Mouse (Mus musculus): ENCODE measurements around the gene Rft1. TPM values are rescaled to one million over a fixed set of nuclear protein-coding genes. Genes with fewer than 3 reads are reported as not detected.

Rft1 gene
- 20.8 and 23.9 TPM in 2 replicates for total RNA-seq (2021)
- long read RNA-seq, experiment 1, transcript Rft1-201 (13 exons, 2,387 nt) = major isoform, 50 of 69 reads
- long read RNA-seq, experiment 1, partial matches to known transcripts = 3 of 69 reads
- long read RNA-seq, experiment 1, other reads (novel, unspliced or antisense) = 15 of 69 reads
- long read RNA-seq, experiment 2, transcript Rft1-201 (13 exons, 2,387 nt) = major isoform, 9 of 23 reads
- long read RNA-seq, experiment 2, partial matches to known transcripts = 4 of 23 reads
- long read RNA-seq, experiment 2, other reads (novel, unspliced or antisense) = 7 of 23 reads

DNA sequence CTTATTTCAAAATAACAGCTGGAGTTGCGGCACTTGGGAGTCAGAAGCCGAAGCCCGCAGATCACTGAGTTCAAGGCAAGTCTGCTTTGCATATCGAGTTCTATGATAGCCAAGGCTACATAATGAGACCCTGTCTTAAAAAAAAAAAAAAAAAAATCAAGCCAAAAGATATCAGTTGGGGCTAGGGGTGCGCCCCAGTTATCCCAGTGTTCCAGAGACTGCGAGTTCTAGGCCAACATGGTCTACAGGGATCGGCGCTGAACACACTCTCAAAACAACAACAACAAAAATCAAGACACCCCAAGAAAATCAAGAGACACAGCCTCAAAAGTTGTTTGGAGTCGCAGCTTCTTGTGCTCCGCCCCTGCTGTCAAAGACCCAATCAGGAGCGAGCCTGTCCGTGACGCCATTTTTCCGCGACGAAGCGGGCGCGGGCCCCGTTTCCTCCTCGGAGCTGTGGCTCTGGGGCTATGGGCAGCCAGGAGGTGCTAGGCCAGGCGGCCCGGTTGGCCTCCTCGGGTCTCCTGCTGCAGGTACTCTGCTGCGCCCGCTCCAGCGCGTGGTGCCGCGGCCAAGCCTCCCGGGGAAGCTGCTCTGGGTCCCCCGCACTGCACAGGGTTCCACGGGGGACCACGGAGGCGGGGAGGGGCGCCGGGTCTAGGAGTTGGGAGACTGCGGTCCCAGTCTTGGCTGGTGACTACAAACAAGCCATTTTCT, at the start of gene Rft1:
TSS of gene Rft1 (plus strand) at position 418 of the 717 bp plus-strand sequence.
- DNase-seq = peak; percentile 100

DNA sequence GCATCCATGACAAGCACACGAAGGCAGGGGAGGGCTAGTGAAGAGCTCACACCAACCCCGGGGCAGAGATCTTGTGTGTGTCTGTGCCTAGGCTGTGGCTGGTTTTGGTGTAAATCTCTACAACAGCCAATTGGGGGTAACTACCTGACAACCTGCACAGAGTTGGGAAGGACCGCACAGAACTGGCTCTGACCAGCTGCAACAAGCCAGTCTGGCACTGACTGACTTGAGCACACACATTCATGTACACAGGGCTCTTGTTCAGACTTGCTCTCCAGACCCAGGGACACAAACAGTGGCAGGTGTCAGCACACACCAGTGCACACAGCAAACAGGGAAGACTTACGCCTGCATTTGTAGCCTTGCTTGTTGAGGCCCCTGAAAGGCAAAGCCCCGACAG, 47.3 kb upstream of the Rft1 start:
- no peak for DNase-seq

GRCm38 (mm10) chr14:30607696-30608095, 46.5 kb upstream of the Rft1 start:
- no peak for DNase-seq

- no peak for DNase-seq
These were observed 46.0 kb upstream of the Rft1 start for GRCm38 (mm10) chr14:30608176-30608575.

DNA sequence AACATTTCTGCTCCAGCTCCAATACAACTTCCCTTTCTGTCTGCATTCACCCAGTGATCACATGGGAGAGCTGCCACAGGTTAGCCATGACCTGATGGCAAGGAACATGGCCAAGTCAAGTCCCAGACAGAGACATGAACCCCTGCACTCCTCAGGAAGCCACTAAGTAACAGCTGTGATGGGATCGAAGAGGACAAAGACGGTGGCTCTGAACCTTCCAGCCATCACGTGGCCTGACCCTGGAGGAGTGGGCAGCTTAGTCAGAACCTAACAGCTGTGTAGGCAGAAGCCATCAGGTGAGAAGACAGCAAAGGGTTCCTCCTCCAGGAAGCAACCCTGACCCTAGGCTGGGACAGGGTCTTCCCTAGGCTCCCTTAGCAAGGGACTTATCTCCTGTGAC, 44.7 kb upstream of the Rft1 start:
- no peak for DNase-seq

GRCm38 (mm10) chr14:30610304-30610703, 43.9 kb upstream of the Rft1 start:
- no peak for DNase-seq

DNA sequence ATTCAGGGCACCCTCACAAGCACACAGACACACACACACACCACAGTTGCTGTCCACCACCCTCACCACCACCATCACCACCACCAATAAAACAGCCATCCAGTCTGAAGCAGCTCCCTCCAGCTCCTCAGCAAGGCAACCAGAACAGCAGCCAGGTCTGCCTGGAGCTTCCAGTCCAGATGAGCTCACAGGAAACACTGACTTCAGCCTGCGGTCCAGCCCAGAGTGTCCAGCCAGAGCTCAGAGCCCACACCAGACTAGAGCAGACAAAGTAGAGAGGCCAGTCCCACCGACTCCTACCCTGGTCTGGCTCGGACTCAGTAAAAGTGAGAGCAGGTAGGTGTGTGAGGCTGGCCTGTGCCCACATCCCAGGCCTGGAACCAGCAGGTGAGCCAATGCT, 43.2 kb upstream of the Rft1 start:
- DNase-seq = no peak

DNA sequence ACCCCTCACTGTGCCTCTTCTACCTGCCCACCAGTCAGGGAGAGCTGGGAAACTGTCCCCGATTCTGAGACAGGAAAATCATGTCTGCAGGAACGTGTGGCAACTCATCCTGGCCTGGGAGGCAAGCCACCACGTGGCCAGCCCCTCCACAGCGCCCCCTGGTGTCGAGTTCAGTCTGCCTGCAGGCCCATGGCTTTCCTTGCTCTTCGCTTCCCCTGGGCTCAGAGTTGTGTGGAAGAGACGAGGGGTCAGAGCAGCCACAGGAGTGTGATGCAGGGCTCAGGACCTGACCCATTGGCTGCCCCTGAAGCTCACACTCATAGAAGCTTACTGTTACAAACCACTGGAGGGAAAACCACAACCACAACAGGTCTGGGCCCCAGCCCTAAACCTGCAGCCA, 41.6 kb upstream of the Rft1 start:
- DNase-seq = peak; percentile 96

- peak; percentile 62 for DNase-seq
These were observed 41.0 kb upstream of the Rft1 start for GRCm38 (mm10) chr14:30612962-30613715.

DNA sequence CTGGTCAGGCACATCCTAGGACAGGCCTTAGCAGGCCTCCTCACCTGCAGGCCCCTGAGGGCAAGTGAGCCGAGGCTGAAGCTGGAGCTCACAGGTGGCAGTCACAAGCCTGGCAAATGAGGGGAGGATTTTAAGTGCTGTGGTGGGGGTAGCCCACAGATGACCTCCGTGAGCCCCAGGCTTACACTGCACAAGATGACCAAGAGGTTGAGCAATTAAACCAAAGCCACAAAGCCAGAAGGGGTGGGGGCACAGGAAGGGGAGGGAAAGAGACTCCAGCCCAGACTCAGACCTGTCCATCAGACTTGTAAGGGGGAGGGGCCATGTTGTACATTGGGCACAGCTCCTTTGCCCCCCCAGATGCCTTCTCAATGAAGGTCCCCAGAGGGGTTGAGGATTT, 37.4 kb upstream of the Rft1 start:
- no peak for DNase-seq

GRCm38 (mm10) chr14:30618746-30619275, 35.3 kb upstream of the Rft1 start:
- DNase-seq = no peak

DNA sequence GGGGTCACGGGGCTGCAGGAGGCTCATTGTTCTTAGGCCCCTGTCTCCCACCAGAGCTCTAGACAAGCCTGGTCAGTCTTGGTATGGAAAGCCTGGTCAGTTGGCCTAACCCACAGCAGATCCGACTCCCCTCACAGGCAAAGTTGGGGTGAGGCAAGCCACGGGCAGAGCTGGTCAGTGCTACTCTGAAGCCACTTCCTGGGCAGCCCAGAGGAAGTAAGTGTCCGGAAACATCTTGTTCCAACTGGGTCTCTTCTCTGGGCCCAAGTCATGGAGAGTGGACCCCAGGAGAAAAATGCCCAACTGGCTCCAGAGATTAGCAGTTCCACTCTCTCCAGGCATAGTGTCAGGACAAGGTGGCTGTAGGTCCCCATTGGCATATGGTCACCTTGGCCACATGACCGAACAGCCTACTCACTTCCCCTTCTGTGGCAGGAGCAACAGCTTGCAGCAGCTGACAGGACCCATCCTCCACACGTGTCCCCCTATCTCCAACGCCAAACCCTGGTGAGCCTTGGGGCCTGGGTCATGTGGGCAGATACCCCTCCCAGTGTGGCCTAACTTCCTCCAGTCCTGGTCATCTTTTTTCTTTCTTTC, 34.1 kb upstream of the Rft1 start:
- DNase-seq = no peak

DNA sequence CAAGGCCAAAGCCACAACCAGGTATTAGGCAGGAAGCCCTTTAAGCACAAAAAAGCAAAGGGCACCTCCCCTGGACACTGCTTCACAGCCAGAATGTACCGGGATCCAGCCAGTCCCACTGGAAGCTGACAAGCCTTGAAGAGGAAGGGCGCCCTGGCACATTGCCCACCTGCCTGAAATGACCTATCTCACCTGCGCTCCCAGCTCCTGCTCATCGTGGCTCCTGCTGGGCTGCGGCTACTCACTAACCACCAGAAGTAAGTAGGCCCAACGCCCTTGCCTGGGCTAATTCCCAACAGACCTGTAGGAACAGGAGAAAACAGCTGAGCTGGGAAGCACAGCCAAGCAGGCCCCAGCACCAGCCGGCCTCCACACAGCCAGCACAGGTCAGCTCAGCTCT, 32.0 kb upstream of the Rft1 start:
- peak; percentile 36 for DNase-seq

DNA sequence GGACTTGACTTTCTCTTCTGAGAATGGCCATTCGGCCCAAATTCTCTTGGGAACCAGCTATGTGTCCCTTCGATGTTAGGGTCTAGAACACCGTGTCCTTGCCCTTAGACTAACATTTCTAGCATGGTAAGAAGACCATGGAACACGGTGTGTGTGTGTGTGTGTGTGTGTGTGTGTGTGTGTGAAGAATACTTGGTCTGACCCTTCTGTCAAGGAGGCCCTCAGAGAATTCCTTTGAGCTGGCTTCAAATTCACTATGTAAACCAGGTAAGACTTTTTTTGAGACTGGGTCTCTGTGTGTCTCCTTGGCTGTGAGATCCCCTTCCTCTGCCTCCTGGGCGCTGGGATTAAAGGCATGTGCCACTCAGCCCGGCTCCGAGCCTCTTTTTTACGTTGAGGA, 31.6 kb upstream of the Rft1 start:
- DNase-seq = no peak

DNA sequence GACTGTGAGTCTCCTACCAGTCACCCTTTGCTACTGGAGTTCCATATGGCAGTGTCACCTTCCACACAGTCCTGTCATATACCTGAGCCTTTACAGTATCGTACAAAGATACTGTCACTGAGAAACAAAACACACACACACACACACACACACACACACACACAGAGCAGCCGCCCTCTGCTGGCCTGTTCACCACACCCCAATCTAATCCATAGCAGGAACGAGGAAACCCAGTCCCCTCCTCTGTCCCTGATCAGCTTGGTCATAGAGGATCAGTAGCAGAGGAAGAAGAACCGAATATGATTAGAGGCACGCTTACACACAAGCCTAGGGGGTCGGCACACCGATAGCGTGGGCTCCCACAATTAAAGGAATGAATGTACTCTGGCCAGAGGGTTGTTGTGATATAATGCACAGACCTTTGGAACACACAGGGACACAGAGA, 29.9 kb upstream of the Rft1 start:
- no peak for DNase-seq

- DNase-seq = peak; percentile 77
These were observed 28.9 kb upstream of the Rft1 start for GRCm38 (mm10) chr14:30625131-30625807.

DNA sequence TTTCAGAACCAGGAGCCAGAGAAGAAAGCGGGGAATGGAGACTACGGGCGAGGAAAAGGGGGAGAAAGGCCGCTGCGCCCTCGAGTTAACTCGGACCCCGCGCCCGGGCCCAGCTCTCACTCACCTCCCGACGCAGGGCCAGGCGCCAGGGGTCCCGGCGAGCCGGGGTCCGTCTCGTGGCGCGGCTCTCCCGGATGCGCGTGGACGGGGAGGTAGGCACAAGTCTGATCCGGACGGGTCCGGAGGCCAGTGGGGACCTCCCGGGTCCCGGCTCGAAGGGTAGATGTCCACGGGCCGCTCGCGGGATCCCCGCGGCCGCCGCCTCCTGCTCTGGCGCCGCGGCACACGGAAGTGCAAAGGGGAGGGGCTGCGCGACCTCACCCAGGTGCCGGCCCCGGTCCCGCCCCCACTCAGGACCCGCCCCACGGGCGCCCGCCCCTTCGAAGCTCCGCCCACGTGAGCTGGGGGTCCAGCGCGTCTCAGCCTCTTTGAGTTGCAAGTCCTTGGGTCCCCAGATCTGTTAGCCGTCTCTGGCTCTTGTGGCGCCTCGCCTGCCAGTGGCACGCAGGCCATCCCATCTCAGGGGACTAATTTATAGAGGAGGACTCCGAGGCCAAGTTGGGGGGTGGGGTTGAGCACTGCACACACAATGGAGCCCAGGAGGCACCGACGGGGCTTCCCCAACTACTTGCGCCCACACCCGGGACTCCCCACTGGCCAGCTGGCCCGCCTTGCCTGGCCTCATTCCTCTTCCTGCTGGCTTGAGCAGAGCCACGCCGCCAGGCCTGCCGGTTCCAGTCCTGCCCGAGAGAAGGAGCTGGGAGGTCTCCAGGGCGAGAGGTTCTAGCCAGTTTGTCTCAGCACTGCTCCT, 28.1 kb upstream of the Rft1 start, which contains the start of gene Prkcd:
TSS of gene Prkcd (minus strand) at position 355 of the 871 bp plus-strand sequence.
- DNase-seq = peak; percentile 92

- no peak for DNase-seq
These were observed 27.1 kb upstream of the Rft1 start for GRCm38 (mm10) chr14:30626756-30627742.

GRCm38 (mm10) chr14:30628235-30628634, 25.9 kb upstream of the Rft1 start:
- DNase-seq = no peak
